Mouse (Mus musculus) leukemia stem cell, adult 10-12 weeks (primary cell): ENCODE results near the gene Nr1d1. TPM values are rescaled to one million over a fixed set of nuclear protein-coding genes. Genes with fewer than 3 reads are reported as not detected.

Experiments
- polyA plus RNA-seq: library from polyadenylated mRNA; stranded (reverse); fragments of >175 nt; gene quantifications from 2 replicates; pipeline ENCODE4 v1.2.3, GENCODE M21; 2012; ENCODE audit warnings: low replicate concordance

Nr1d1 gene
- polyA plus RNA-seq, result 1.6 and 4.8 TPM in 2 replicates

GRCm38 (mm10) chr11:98774582-98775347 is at the start of gene Nr1d1:
Gene Nr1d1 (minus strand): TSS chr11:98775333.

GRCm38 (mm10) chr11:98804605-98805004 is 29.5 kb upstream of the Nr1d1 start, which contains the start of gene Casc3:
Gene Casc3 (plus strand): TSS chr11:98804905.

GRCm38 (mm10) chr11:98795015-98795713 is 20.0 kb upstream of the Nr1d1 start, which contains the start of gene Msl1:
Gene Msl1 (plus strand): TSS chr11:98795516.

GRCm38 (mm10) chr11:98740393-98741050 is 34.6 kb downstream of the Nr1d1 start, which contains the start of gene Thra:
Gene Thra (plus strand): TSS chr11:98740638.

GRCm38 (mm10) chr11:98729119-98729588 is 46.0 kb downstream of the Nr1d1 start, which contains the start of gene Med24:
Gene Med24 (minus strand): TSS chr11:98729435.

Other genes with a start within 250 kb of the Nr1d1 start
- gene Ikzf3, start 229.3 kb downstream of the Nr1d1 start, polyA plus RNA-seq, result 8.4 and 9.6 TPM in 2 replicates
- gene Zpbp2, start 224.2 kb downstream of the Nr1d1 start, polyA plus RNA-seq, result 0.98 and 1.0 TPM in 2 replicates
- 60.4 and 108 TPM in 2 replicates for gene Ormdl3, start 188.0 kb downstream of the Nr1d1 start, polyA plus RNA-seq
- not detected in 2 replicates for gene Lrrc3c, start 177.0 kb downstream of the Nr1d1 start, polyA plus RNA-seq
- gene Gm12355, start 149.7 kb downstream of the Nr1d1 start, polyA plus RNA-seq, result not detected in 2 replicates
- not detected in 2 replicates for gene Gsdma3, start 149.0 kb downstream of the Nr1d1 start, polyA plus RNA-seq
- not detected in 2 replicates for gene Gsdma2, start 128.6 kb downstream of the Nr1d1 start, polyA plus RNA-seq
- 0.67 TPM in 1 of 2 replicates, not detected in the other for gene Gsdma, start 111.0 kb downstream of the Nr1d1 start, polyA plus RNA-seq
- gene Psmd3, start 92.8 kb downstream of the Nr1d1 start, polyA plus RNA-seq, result 193 and 224 TPM in 2 replicates
- 0.41 TPM in 1 of 2 replicates, not detected in the other for gene Csf3, start 74.1 kb downstream of the Nr1d1 start, polyA plus RNA-seq
- 111 and 145 TPM in 2 replicates for gene Med24, start 45.9 kb downstream of the Nr1d1 start, polyA plus RNA-seq
- 41.6 and 45.3 TPM in 2 replicates for gene Thra, start 34.7 kb downstream of the Nr1d1 start, polyA plus RNA-seq
- 68.7 and 118 TPM in 2 replicates for gene Msl1, start 20.2 kb upstream of the Nr1d1 start, polyA plus RNA-seq
- 33.5 and 39.4 TPM in 2 replicates for gene Casc3, start 29.6 kb upstream of the Nr1d1 start, polyA plus RNA-seq
- gene Rapgefl1, start 61.5 kb upstream of the Nr1d1 start, polyA plus RNA-seq, result 0.37 and 0.64 TPM in 2 replicates
- 35.8 and 37.7 TPM in 2 replicates for gene Wipf2, start 88.3 kb upstream of the Nr1d1 start, polyA plus RNA-seq
- gene Cdc6, start 132.5 kb upstream of the Nr1d1 start, polyA plus RNA-seq, result 1.6 and 3.5 TPM in 2 replicates
- gene Rara, start 152.5 kb upstream of the Nr1d1 start, polyA plus RNA-seq, result 33.5 and 53.2 TPM in 2 replicates
- not detected in 2 replicates for gene Gjd3, start 207.7 kb upstream of the Nr1d1 start, polyA plus RNA-seq
- 13.6 and 83.6 TPM in 2 replicates for gene Top2a, start 248.9 kb upstream of the Nr1d1 start, polyA plus RNA-seq